In genomic region chr7:73532916-73533315, GRCm38 (mm10) we compare ENCODE assay signal across 8 mouse cellular contexts. TPM values are rescaled to one million over a fixed set of nuclear protein-coding genes. Genes with fewer than 3 reads are reported as not detected.
DNase-seq lines count a peak whose midpoint lies in the region; ATAC-seq and TF ChIP-seq lines count a peak whose summit lies in the region.

No protein-coding gene starts in this region.

- H3K4me2 ChIP-seq in kidney, embryonic 15.5 days: no peak overlapping the region
- no peak overlapping the region for H3K4me2 ChIP-seq in heart, embryonic 12.5 days
- H3K4me2 ChIP-seq in liver, embryonic 16.5 days (ENCODE audit: low read depth, low read length): no peak overlapping the region

- no peak overlapping the region for H3K4me3 ChIP-seq in kidney, embryonic 15.5 days (replicated peaks)
- H3K4me3 ChIP-seq in bone marrow macrophage, adult 2 months (ENCODE audit: insufficient read depth, low read length): peak overlapping the region; percentile 45
- H3K4me3 ChIP-seq in heart, embryonic 12.5 days: no peak overlapping the region
- no peak overlapping the region for H3K4me3 ChIP-seq in liver, embryonic 16.5 days (ENCODE audit: low read depth, low read length)

- peaks cover 39% of the 10 kb centered on the region for H3K36me3 ChIP-seq in kidney, embryonic 15.5 days
- H3K36me3 ChIP-seq in heart, embryonic 12.5 days: peaks cover 22% of the 10 kb centered on the region
- H3K36me3 ChIP-seq in liver, embryonic 16.5 days (ENCODE audit: control insufficient read depth, insufficient read depth): peaks cover 9% of the 10 kb centered on the region

- H3K27ac ChIP-seq in kidney, embryonic 15.5 days: peak overlapping the region; percentile 66
- H3K27ac ChIP-seq in bone marrow macrophage, adult 2 months (ENCODE audit: insufficient read depth, low read depth, low read length): peak overlapping the region; percentile 98
- H3K27ac ChIP-seq in heart, embryonic 12.5 days (ENCODE audit: poor library complexity, severe bottlenecking): peak overlapping the region; percentile 69
- peak overlapping the region; percentile 61; the same call in 1 of the 2 replicates for H3K27ac ChIP-seq in liver, embryonic 16.5 days (ENCODE audit: low read length)

- no peak for TF ChIP-seq CTCF in bone marrow macrophage, adult 2 months (IDR thresholded peaks at IDR 0.05; ENCODE audit: low read depth, low read length)

- no peaks in the 10 kb centered on the region for H3K9me3 ChIP-seq in kidney, embryonic 15.5 days (replicated peaks)
- no peaks in the 10 kb centered on the region for H3K9me3 ChIP-seq in heart, embryonic 12.5 days (replicated peaks)
- H3K9me3 ChIP-seq in liver, embryonic 16.5 days (replicated peaks; ENCODE audit: control insufficient read depth, low read length): no peaks in the 10 kb centered on the region

- no peak for ATAC-seq in kidney, embryonic 15.5 days (replicated peaks; ENCODE audit: low FRiP score)
- no peak for ATAC-seq in heart, embryonic 12.5 days (ENCODE audit: insufficient number of reproducible peaks, low FRiP score)
- ATAC-seq in liver, embryonic 16.5 days (ENCODE audit: low read depth): no peak

- H3K4me1 ChIP-seq in kidney, embryonic 15.5 days: peaks cover 59% of the 10 kb centered on the region
- H3K4me1 ChIP-seq in bone marrow macrophage, adult 2 months (ENCODE audit: control insufficient read depth, insufficient read depth, low read length): peaks cover 48% of the 10 kb centered on the region
- H3K4me1 ChIP-seq in heart, embryonic 12.5 days (replicated peaks): peaks cover 48% of the 10 kb centered on the region
- H3K4me1 ChIP-seq in liver, embryonic 16.5 days (ENCODE audit: control insufficient read depth, low read depth, low read length): peaks cover 51% of the 10 kb centered on the region

- no peak overlapping the region for H3K9ac ChIP-seq in kidney, embryonic 15.5 days
- H3K9ac ChIP-seq in heart, embryonic 12.5 days: peak overlapping the region; percentile 3; the same call in 1 of the 2 replicates
- H3K9ac ChIP-seq in liver, embryonic 16.5 days (ENCODE audit: low read depth, low read length): no peak overlapping the region

- TF ChIP-seq POLR2A in bone marrow macrophage, adult 2 months (IDR thresholded peaks at IDR 0.05; ENCODE audit: borderline replicate concordance, low read depth, low read length): no peak

- WGBS in kidney, embryonic 15.5 days: 65% methylated on average over 3 of the region's 3 CpGs
- 57% methylated on average over 3 of the region's 3 CpGs for WGBS in heart, embryonic 12.5 days
- WGBS in liver, embryonic 16.5 days (ENCODE audit: insufficient replicate concordance): 39% methylated on average over 3 of the region's 3 CpGs

- H3K27me3 ChIP-seq in kidney, embryonic 15.5 days: no peaks in the 10 kb centered on the region
- no peaks in the 10 kb centered on the region for H3K27me3 ChIP-seq in heart, embryonic 12.5 days (replicated peaks)
- H3K27me3 ChIP-seq in liver, embryonic 16.5 days (ENCODE audit: control insufficient read depth, insufficient read depth, low read depth, low read length): no peaks in the 10 kb centered on the region

- no peak for DNase-seq in kidney, adult 11 months
- DNase-seq in spleen, adult 12 weeks (ENCODE audit: low spot score): no peak
- no peak for DNase-seq in thymus, postnatal 36 days
- no peak for DNase-seq in cerebellum, adult 8-10 months

RNA-seq across cellular contexts. Expression of gene Chd2, which starts 8.7 kb away (rescaled TPM):
- 56.6 and 61.7 TPM in 2 replicates for polyA plus RNA-seq in kidney, embryonic 15.5 days (2015; fragmentation: Nextera tagmentation; extraction: Ambion mirVana)
- polyA plus RNA-seq in bone marrow macrophage, adult 2 months (2012; ENCODE audit: insufficient read depth, insufficient read length, missing spikeins): 44.4 and 47.9 TPM in 2 replicates
- 48.5 and 50.4 TPM in 2 replicates for polyA plus RNA-seq in heart, embryonic 12.5 days (2016; fragmentation: Nextera tagmentation; extraction: Ambion mirVana)
- polyA plus RNA-seq in liver, embryonic 16.5 days (2015; fragmentation: Nextera tagmentation; extraction: Ambion mirVana): 24.7 and 26.1 TPM in 2 replicates
